Mouse (Mus musculus): ENCODE data around the gene Tmem274.

Tmem274 gene

DNA sequence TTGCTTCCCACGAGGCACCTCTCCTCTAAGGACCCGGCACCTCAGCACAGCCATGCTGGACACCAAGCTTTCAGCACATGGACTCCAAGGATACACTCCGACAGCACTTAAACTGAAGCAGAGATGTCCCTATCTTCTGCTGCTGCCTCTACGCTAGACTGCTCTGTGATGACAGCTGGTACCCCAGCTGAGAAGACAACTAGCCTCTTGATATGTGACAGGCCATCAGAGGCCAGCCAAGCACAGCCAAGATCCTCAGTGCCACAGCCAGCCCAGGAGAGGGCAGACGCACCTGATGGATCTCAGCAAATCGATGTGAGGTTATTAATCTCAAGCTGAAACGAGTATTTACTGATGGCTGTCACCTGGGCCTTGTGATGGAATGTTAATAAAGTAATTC lies 2.1 kb upstream of the Tmem274 start:
- DNase-seq (ENCODE audit: low spot score): no peak

GRCm38 (mm10) chr4:149484566-149484965 lies 7.4 kb downstream of the Tmem274 start:
- DNase-seq (ENCODE audit: low spot score): peak; percentile 89

GRCm38 (mm10) chr4:149485053-149485824 lies 8.1 kb downstream of the Tmem274 start, which contains the start of the genes Nmnat1 and Lzic:
Nmnat1 (minus strand) TSS chr4:149485202.
Lzic (plus strand) TSS chr4:149485229.
- DNase-seq (ENCODE audit: low spot score): peak; percentile 94

GRCm38 (mm10) chr4:149485825-149486206 lies 8.6 kb downstream of the Tmem274 start:
- DNase-seq (ENCODE audit: low spot score): peak; percentile 67

GRCm38 (mm10) chr4:149487729-149488128 lies 10.6 kb downstream of the Tmem274 start:
- DNase-seq (ENCODE audit: low spot score): no peak

DNA sequence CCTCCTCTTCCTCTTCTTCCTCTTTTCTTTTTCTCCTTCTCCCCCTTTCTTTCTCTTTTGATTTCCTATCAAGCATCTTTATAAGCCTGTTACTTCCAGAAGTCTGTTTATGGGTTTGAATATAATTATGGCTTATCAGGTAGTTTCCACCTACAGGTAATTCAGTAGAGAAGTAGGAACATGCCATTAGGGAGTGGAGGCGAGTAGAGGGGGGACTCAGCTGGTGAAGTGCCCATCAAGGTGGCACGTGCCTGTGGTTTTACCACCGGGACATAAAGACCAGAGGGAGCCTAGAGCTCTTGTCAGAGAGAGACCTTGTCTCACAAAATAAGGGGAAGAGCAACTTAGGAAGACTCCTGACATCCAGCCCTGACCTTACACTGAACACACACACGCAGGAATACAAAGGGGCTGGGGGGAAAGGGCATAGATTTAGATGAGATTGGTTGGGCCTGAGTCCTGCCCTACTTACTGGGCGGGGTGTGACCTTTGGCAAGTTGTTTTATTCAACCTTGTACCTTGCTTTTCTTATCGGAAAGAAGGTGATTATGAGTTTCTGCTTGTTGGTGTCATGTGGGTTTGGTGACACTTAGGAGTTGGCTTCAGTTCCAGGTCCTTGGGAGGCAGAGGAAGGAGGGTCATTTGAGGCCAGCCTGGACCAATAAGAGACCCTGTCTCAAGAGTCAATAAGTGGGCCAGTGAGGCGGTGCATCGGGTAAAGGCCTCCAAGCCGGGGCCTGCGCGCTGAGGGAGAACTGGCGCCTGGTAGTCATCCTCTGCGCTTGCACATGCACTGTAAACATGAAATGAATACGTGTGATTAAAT lies 12.4 kb downstream of the Tmem274 start:
- no peak for DNase-seq (ENCODE audit: low spot score)

DNA sequence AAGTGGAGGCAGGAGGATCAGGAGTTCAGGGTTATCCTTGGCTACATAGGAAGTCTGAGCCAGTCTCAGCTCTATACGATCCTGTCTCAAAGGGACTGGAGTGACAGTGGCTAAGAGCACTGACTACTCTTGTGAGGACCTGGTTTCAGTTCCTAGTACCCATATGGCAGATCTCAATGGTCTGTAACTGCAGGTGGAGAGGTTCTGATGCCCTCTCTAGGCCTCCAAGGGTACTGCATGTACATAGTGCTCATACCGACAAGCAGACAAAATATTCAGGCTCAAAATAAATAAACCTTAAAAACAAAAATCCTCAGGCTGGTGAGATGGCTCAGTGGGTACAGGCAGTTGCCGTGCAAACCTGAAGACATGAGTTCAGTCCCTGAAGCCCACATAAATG lies 14.0 kb downstream of the Tmem274 start:
- no peak for DNase-seq (ENCODE audit: low spot score)

DNA sequence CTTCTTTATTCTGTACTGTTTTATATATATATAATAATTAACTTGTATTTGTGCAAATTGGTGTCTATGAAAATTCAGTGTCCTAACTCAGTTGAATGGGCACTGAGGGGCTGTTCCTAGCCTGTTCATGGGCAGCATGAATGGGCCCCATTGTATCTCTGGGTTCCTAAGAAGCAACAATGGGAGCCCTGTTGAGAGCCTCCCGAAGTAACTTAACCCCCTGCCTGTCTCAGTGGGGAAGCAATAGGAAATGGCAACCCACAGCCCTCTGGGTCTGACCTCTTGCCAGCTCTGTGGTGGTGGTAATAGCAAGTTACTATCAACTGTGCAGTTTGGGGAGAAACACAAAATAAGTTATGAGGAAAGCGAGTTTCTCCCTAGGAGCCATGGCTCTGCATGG lies 19.4 kb downstream of the Tmem274 start:
- no peak for DNase-seq (ENCODE audit: low spot score)

DNA sequence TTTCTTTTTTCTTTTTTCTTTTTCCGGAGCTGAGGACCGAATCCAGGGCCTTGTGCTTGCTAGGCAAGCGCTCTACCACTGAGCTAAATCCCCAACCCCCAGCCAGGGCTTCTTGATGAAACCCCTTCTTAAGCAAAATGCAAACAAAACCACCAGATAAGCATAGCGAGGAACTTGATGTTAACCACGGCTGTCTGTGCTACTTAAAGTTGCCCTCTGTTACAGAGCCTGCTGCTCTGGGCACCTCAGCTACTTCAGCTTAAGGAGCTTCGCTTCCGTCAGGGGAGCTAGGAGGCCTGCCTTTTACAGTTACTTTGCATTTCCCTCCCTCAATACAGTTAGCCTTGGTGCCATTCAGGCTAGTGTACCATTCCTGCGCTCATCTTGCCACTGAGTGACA lies 21.7 kb downstream of the Tmem274 start:
- DNase-seq (ENCODE audit: low spot score): no peak

- peak; percentile 68 for DNase-seq (ENCODE audit: low spot score)
Observed at GRCm38 (mm10) chr4:149499790-149500189, 22.6 kb downstream of the Tmem274 start.

DNA sequence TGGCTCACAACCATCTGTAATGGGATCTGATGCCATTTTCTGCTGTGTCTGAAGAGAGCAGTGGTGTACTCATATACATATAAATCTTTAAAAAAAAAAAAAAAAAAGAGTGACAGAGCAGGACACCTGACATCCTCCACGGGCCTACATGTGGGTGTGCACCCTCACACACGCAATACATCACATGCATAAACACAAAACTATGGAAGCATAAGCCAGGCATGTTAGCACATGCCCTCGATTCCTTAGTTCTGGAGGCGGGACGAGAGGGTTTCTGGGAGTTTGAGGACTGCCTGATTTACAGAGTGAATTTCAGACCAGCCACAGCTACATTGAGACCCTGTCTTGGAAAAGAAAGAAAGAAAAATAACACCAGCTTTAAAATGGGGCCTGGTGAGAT lies 27.2 kb downstream of the Tmem274 start:
- no peak for DNase-seq (ENCODE audit: low spot score)

GRCm38 (mm10) chr4:149504858-149505257 lies 27.7 kb downstream of the Tmem274 start:
- no peak for DNase-seq (ENCODE audit: low spot score)

DNA sequence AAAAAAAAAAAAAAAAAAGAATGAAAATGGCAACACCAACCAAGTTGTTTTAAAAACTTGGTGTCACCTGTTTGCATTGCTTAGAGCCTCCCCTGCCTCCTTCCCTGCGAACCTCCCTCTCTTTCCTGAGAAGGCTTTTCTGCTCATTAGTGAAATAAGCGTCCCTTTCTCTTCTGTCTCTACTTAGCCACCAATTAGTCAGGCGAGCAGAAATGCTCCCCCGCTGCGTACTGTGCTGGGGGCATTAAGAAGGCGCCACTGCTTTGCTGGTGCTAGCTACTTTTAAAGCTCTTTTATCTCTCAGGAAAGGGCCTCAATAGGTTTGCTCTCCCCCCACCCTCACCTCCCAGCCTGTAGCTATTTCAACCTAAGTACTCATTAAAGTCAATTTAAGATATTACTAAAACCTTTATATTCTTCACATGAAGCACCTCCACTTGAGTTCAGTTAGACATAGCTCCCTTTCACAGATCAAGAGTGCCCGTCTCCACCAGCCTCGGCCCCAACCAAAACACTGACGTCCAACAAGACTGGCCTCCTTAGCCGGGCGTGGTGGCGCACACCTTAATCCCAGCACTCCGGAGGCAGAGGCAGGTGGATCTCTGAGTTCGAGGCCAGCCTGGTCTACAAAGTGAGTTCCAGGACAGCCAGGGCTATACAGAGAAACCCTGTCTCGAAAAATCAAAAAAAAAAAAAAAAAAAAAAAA lies 28.2 kb downstream of the Tmem274 start:
- no peak for DNase-seq (ENCODE audit: low spot score)

- no peak for DNase-seq (ENCODE audit: low spot score)
Observed at GRCm38 (mm10) chr4:149506904-149507303, 29.7 kb downstream of the Tmem274 start.

- DNase-seq (ENCODE audit: low spot score): peak; percentile 73
Observed at GRCm38 (mm10) chr4:149511221-149511646, 34.1 kb downstream of the Tmem274 start.

DNA sequence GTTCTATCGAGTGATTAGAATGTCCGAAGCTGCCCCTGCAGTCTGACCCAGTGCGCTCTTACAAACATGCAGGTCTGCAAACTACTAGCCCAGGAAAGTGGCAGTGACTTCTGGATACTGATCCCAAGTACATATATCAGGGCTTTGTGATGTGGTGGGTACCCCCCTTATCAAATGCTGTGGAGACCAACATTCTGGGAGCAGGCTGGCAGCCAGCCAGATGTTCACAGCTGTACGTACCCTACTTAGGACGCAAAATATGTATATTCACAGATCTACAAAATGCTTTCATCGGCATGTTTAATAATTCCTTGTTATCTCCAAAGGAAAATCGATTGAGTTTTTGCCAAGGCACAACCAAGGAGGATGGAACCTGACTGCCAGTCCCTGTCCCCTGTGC lies 34.9 kb downstream of the Tmem274 start:
- DNase-seq (ENCODE audit: low spot score): no peak

GRCm38 (mm10) chr4:149515706-149516105 lies 38.5 kb downstream of the Tmem274 start:
- DNase-seq (ENCODE audit: low spot score): no peak

- DNase-seq (ENCODE audit: low spot score): peak; percentile 96
Observed at GRCm38 (mm10) chr4:149517868-149518340, 40.7 kb downstream of the Tmem274 start, which contains the start of gene Ctnnbip1. Ctnnbip1 (plus strand) TSS chr4:149518236.

GRCm38 (mm10) chr4:149518351-149519220 lies 41.4 kb downstream of the Tmem274 start:
- no peak for DNase-seq (ENCODE audit: low spot score)

DNA sequence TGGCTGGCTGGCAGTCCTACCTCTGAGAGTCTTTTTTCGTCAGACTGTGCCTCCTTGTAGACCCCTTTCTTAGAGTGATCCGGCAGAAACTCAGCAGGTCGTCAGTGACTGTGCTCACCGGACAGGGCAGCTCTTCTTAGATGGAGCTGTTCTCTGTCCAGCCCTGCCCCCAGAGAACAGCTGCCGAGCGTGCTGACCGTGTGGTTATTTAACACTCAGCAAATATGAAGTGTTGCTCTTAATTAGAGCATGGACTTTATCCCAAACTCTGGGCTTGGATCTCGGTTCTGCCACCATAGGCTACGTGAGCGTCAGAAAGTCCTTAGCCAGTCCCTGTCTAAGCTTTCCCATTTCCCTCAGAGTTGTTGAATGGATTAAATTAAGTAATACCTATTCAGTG lies 44.1 kb downstream of the Tmem274 start:
- no peak for DNase-seq (ENCODE audit: low spot score)

GRCm38 (mm10) chr4:149523961-149524360 lies 46.8 kb downstream of the Tmem274 start:
- no peak for DNase-seq (ENCODE audit: low spot score)
